Mouse (Mus musculus): ENCODE data around the gene Ccdc171. TPM values are rescaled to one million over a fixed set of nuclear protein-coding genes. Genes with fewer than 3 reads are reported as not detected.
"Not testable (repeated sequence)": the region's sequence is repeated elsewhere in the genome, so short reads cannot be mapped to it uniquely, and the experiment has no call there.

The Ccdc171 gene
- polyA plus RNA-seq, 1 experiment from 2014 or later: 2.4 TPM

DNA sequence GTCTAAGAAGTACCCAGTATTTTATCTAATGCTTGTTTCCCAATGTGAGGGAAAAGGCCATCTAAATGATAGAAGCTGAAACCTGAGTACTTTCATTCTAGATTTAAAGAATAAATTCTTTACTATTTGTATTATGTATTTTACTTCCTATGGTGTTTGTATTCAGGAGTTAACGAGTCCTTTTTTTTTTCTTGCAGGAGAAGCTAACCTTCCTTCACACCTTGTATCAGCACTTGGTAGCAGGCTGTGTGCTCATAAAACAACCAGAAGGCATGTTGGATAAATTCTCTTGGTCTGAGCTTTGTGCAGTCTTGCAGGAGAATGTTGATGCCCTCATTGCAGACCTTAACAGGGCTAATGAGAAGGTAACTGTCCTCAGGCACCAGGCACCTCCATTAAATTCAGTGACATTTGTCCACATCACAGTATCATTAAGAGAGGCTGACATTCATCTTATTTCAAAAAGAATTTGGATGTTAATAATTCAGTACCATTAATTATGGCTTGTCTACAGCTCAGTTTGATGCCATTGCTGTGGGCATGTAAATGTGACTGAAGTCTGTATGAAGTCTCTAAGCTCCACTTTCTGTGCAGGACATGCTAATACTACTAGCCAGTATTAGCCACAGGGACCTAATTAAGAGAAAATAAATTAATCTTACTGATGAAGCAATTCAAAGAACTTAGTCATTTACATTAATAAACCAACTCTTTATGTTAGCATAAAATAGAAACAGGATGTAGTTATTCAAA lies 136.3 kb downstream of the Ccdc171 start:
- WGBS: 83% methylated on average over 1 of the region's 1 CpGs
- ATAC-seq (replicated peaks; ENCODE audit: low FRiP score, low read depth): no peak
- H3K4me3 ChIP-seq (replicated peaks; ENCODE audit: low read depth, low read length): no peak overlapping the region
- no peak overlapping the region for H3K4me2 ChIP-seq (ENCODE audit: low read length)
- H3K27me3 ChIP-seq (ENCODE audit: insufficient read depth, low read length): no peaks in the 10 kb centered on the region
- TF ChIP-seq CTCF (IDR thresholded peaks at IDR 0.05; ENCODE audit: low read depth): no peak
- no peak overlapping the region for H3K27ac ChIP-seq
- H3K9ac ChIP-seq (ENCODE audit: low read depth, low read length): no peak overlapping the region
- no peaks in the 10 kb centered on the region for H3K9me3 ChIP-seq (replicated peaks; ENCODE audit: low read length)
- 0 out of 2 replicates have a peak, but pooled peaks cover 4% of the 10 kb centered on the region for H3K4me1 ChIP-seq (replicated peaks; ENCODE audit: insufficient read depth, low read length)
- DNase-seq (ENCODE audit: low spot score): no peak
- H3K36me3 ChIP-seq (ENCODE audit: insufficient read depth, low read length): no peaks in the 10 kb centered on the region

DNA sequence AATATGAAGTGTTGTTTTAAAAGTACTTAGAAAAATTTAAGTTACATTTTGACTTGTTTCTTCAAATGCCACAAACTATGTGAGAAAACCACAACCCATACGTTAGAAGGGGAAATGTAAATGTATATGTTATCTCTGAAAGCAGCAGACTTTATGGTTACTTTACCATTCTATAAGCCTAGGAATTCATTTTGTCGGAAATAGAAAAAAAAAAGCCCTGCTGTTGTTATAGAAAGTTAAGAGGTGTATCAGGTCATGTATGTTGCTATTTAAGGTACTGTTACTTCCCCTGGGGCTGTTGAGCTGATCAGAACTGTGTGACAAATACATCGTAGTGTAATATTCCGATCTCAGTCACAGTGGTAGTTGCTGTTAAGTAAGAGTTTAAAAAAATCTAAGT lies 137.0 kb downstream of the Ccdc171 start:
- no peak overlapping the region for H3K27ac ChIP-seq
- no peaks in the 10 kb centered on the region for H3K4me1 ChIP-seq (replicated peaks; ENCODE audit: insufficient read depth, low read length)
- H3K36me3 ChIP-seq (ENCODE audit: insufficient read depth, low read length): no peaks in the 10 kb centered on the region
- no peaks in the 10 kb centered on the region for H3K9me3 ChIP-seq (replicated peaks; ENCODE audit: low read length)
- no peak overlapping the region for H3K4me2 ChIP-seq (ENCODE audit: low read length)
- no peaks in the 10 kb centered on the region for H3K27me3 ChIP-seq (ENCODE audit: insufficient read depth, low read length)
- DNase-seq (ENCODE audit: low spot score) (no peak), ATAC-seq (replicated peaks; ENCODE audit: low FRiP score, low read depth) (no peak)
- H3K9ac ChIP-seq (ENCODE audit: low read depth, low read length): no peak overlapping the region
- no peak overlapping the region for H3K4me3 ChIP-seq (replicated peaks; ENCODE audit: low read depth, low read length)
- 88% methylated on average over 4 of the region's 4 CpGs for WGBS
- TF ChIP-seq CTCF (IDR thresholded peaks at IDR 0.05; ENCODE audit: low read depth): no peak

DNA sequence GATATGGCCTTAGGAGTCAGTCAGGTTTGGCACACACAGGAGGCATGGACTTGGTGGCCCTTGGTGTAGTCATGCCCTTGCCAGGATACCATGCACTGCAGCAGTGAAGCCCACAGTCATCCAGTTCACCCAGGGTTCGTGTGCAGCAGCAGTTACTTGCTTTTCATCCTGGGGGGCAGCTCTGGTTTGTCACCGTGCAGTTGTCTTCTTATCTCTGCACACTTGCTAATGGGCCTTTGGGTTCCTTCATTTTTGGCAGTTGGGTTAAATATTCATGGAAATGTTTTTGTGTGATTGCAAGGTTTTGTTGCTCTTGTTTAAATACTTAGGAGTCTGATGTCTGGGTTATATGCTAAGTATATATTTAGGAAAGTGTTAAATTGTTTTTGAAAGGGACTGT lies 144.2 kb downstream of the Ccdc171 start:
- no peaks in the 10 kb centered on the region for H3K9me3 ChIP-seq (replicated peaks; ENCODE audit: low read length)
- TF ChIP-seq CTCF (IDR thresholded peaks at IDR 0.05; ENCODE audit: low read depth): no peak
- no peaks in the 10 kb centered on the region for H3K36me3 ChIP-seq (ENCODE audit: insufficient read depth, low read length)
- no peaks in the 10 kb centered on the region for H3K27me3 ChIP-seq (ENCODE audit: insufficient read depth, low read length)
- no peak overlapping the region for H3K4me2 ChIP-seq (ENCODE audit: low read length)
- H3K27ac ChIP-seq: no peak overlapping the region
- H3K4me3 ChIP-seq (replicated peaks; ENCODE audit: low read depth, low read length): no peak overlapping the region
- H3K4me1 ChIP-seq (replicated peaks; ENCODE audit: insufficient read depth, low read length): no peaks in the 10 kb centered on the region
- DNase-seq (ENCODE audit: low spot score): no peak
- ATAC-seq (replicated peaks; ENCODE audit: low FRiP score, low read depth): no peak
- 70% methylated on average over 2 of the region's 2 CpGs for WGBS
- no peak overlapping the region for H3K9ac ChIP-seq (ENCODE audit: low read depth, low read length)

DNA sequence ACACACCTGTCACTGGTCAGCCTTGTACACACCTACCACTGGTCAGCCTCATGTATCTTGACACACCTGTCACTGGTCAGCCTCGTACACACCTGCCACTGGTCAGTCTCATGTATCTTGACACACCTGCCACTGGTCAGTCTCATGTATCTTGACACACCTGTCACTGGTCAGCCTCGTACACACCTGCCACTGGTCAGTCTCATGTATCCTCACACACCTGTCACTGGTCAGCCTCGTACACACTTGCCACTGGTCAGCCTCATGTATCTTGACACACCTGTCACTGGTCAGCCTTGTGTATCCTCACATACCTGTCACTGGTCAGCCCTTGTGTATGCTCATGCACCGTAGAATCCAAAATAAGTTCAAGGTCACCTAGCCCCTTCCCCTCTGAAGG lies 150.0 kb downstream of the Ccdc171 start:
- not testable (repeated sequence) for H3K36me3 ChIP-seq (ENCODE audit: insufficient read depth, low read length); H3K9me3 ChIP-seq (replicated peaks; ENCODE audit: low read length); H3K4me3 ChIP-seq (replicated peaks; ENCODE audit: low read depth, low read length); DNase-seq (ENCODE audit: low spot score); H3K27me3 ChIP-seq (ENCODE audit: insufficient read depth, low read length); H3K4me1 ChIP-seq (replicated peaks; ENCODE audit: insufficient read depth, low read length); H3K27ac ChIP-seq; H3K9ac ChIP-seq (ENCODE audit: low read depth, low read length); H3K4me2 ChIP-seq (ENCODE audit: low read length); ATAC-seq (replicated peaks; ENCODE audit: low FRiP score, low read depth)
- WGBS: 94% methylated on average over 4 of the region's 4 CpGs

DNA sequence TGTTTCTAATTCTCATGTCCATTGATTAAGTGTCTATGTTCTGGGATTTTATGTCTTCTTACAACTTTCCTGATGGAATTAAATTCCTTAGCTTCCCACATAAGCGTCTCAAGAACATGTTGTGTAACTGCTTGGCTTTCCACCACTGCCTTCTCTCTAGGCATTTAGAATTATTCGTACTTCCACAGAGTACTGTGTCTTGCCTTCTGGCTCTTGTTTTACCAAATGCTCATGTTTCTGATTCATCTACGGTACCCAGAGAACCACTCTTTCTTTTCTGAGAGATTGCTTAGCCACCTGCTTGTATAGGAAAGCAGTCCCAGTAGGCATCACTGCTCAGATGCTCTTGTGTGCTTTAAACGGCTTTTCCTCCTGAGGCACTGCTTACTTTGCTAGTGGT lies 151.1 kb downstream of the Ccdc171 start:
- 91% methylated on average over 4 of the region's 4 CpGs for WGBS
- Histone ChIP-seq H3K4me3 (replicated peaks; ENCODE audit: low read depth, low read length) (no peak overlapping the region), H3K27ac (no peak overlapping the region), H3K4me2 (ENCODE audit: low read length) (no peak overlapping the region), H3K9ac (ENCODE audit: low read depth, low read length) (no peak overlapping the region), H3K36me3 (ENCODE audit: insufficient read depth, low read length) (no peaks in the 10 kb centered on the region), H3K9me3 (replicated peaks; ENCODE audit: low read length) (no peaks in the 10 kb centered on the region), H3K27me3 (ENCODE audit: insufficient read depth, low read length) (no peaks in the 10 kb centered on the region), H3K4me1 (replicated peaks; ENCODE audit: insufficient read depth, low read length) (no peaks in the 10 kb centered on the region)
- no peak for ATAC-seq (replicated peaks; ENCODE audit: low FRiP score, low read depth)
- no peak for DNase-seq (ENCODE audit: low spot score)
- TF ChIP-seq CTCF (IDR thresholded peaks at IDR 0.05; ENCODE audit: low read depth): no peak

DNA sequence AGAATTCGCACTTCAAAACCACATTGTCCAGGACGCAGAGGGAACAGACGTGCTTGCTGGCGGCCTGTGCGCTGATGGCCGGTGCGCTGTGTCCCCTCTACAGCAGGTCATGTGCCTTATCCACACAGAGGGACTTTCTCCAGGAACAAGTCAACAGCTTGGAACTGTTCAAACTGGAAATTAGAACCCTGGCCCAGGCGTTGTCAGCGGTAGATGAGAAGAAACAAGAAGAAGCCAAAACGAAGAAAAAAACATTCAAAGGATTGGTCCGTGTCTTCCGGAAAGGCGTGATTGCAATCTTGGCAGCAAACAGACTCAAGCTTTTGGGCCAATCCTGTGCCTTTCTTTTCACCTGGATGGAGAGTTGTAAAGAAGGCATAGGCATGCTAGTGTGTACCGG lies 155.7 kb downstream of the Ccdc171 start:
- TF ChIP-seq CTCF (IDR thresholded peaks at IDR 0.05; ENCODE audit: low read depth): no peak
- H3K27me3 ChIP-seq (ENCODE audit: insufficient read depth, low read length): no peaks in the 10 kb centered on the region
- 92% methylated on average over 14 of the region's 14 CpGs for WGBS
- DNase-seq (ENCODE audit: low spot score) (no peak), ATAC-seq (replicated peaks; ENCODE audit: low FRiP score, low read depth) (no peak)
- no peaks in the 10 kb centered on the region for H3K4me1 ChIP-seq (replicated peaks; ENCODE audit: insufficient read depth, low read length)
- no peak overlapping the region for H3K27ac ChIP-seq
- H3K9me3 ChIP-seq (replicated peaks; ENCODE audit: low read length): no peaks in the 10 kb centered on the region
- no peak overlapping the region for H3K4me2 ChIP-seq (ENCODE audit: low read length)
- no peak overlapping the region for H3K4me3 ChIP-seq (replicated peaks; ENCODE audit: low read depth, low read length)
- H3K9ac ChIP-seq (ENCODE audit: low read depth, low read length): no peak overlapping the region
- H3K36me3 ChIP-seq (ENCODE audit: insufficient read depth, low read length): no peaks in the 10 kb centered on the region

DNA sequence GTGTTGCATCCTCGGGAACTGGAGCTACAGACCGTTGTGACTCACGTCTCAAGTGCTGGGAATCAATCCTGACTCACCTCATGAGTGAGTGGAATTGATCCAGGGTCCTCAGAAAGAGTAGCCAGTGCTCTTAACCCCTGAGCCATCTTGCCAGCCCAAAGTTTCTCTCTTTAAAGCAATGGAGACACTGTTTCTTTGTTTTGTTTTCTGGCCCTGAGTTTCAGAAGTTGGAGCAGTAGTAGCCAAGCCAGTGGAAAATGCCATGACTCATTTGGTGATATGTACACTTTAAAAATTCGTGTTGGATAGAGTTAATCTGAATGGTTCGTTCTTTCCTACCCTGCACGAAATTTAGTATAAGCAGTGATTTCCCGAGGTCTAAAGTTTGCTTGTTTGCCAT lies 157.5 kb downstream of the Ccdc171 start:
- WGBS: 88% methylated on average over 7 of the region's 7 CpGs
- Histone ChIP-seq H3K4me2 (ENCODE audit: low read length) (no peak overlapping the region), H3K9me3 (replicated peaks; ENCODE audit: low read length) (no peaks in the 10 kb centered on the region), H3K27me3 (ENCODE audit: insufficient read depth, low read length) (no peaks in the 10 kb centered on the region), H3K36me3 (ENCODE audit: insufficient read depth, low read length) (no peaks in the 10 kb centered on the region), H3K4me3 (replicated peaks; ENCODE audit: low read depth, low read length) (no peak overlapping the region), H3K9ac (ENCODE audit: low read depth, low read length) (no peak overlapping the region), H3K27ac (no peak overlapping the region), H3K4me1 (replicated peaks; ENCODE audit: insufficient read depth, low read length) (no peaks in the 10 kb centered on the region)
- no peak for TF ChIP-seq CTCF (IDR thresholded peaks at IDR 0.05; ENCODE audit: low read depth)
- ATAC-seq (replicated peaks; ENCODE audit: low FRiP score, low read depth): no peak
- DNase-seq (ENCODE audit: low spot score): no peak
